Mouse (Mus musculus) embryonic stem cell, embryonic (primary cell): ENCODE measurements around the gene Shbg.

Experiments used
- CTCF ChIA-PET, 4 experiments: fragments of 300-600 bp in 2 of 4; fragments of 350-600 bp in 2 of 4; sonication (Branson Sonifier 250); formaldehyde crosslinking; loops; one replicate each; lab custom pipeline; 2022; ENCODE audit warnings: inconsistent platforms in 2 of 4; lab: Charles Lee
- POLR2A ChIA-PET, 4 experiments: fragments of 300-600 bp in 2 of 4; fragments of 350-600 bp in 2 of 4; sonication (Branson Sonifier 250); formaldehyde crosslinking; loops; one replicate each; lab custom pipeline; 2022; ENCODE audit warnings: antibody characterized with exemption in 4 of 4, inconsistent platforms in 1 of 4; lab: Charles Lee

Shbg gene

GRCm38 (mm10) chr11:69617805-69618204 lies at the start of gene Shbg:
Shbg (minus strand) TSS chr11:69617905.
- POLR2A ChIA-PET: interaction anchor here in 3 of 4 experiments (0.6 to 9.5 kb wide), 9 partner anchors 13 to 290 kb away, joined by 3 to 97 read pairs (median 4); partner anchors contain the start of genes Trp53 (in 2 of the 3), Wrap53 (in 2 of the 3) and Atp1b2 (in 1 of the 3)
- CTCF ChIA-PET: interaction anchor here in 2 of 4 experiments (0.6 to 2.0 kb wide), 2 partner anchors 10 to 343 kb away, joined by 3 to 15 read pairs; no protein-coding TSS in a partner anchor

- CTCF ChIA-PET: interaction anchor here in 3 of 4 experiments (0.7 to 2.6 kb wide), 5 partner anchors 9 to 38 kb away, joined by 4 to 31 read pairs (median 4); partner anchors contain the start of genes Sox15 (in 2 of the 3) and Fxr2 (in 1 of the 3)
- POLR2A ChIA-PET: interaction anchor here (0.5 to 17.2 kb wide), 75 partner anchors 9 to 593 kb away, joined by 3 to 592 read pairs (median 5); partner anchors contain the start of genes Sox15 (in 4 of the 4), Fxr2 (in 3 of the 4), Senp3 (in 2 of the 4) and Tnfsf13 (in 2 of the 4)
Measured at GRCm38 (mm10) chr11:69666665-69667005, 48.9 kb upstream of the Shbg start.

- CTCF ChIA-PET: interaction anchor here in 3 of 4 experiments (0.7 to 2.6 kb wide), 7 partner anchors 9 to 47 kb away, joined by 3 to 31 read pairs (median 4); partner anchors contain the start of genes Sox15 (in 2 of the 3) and Fxr2 (in 1 of the 3)
- POLR2A ChIA-PET: interaction anchor here (0.5 to 17.2 kb wide), 94 partner anchors 8 to 593 kb away, joined by 3 to 592 read pairs (median 4); partner anchors contain the start of genes Sox15 (in 4 of the 4), Fxr2 (in 3 of the 4), Senp3 (in 3 of the 4) and Trp53 (in 3 of the 4)
Measured at GRCm38 (mm10) chr11:69665961-69666664, 48.4 kb upstream of the Shbg start, which contains the start of gene Cd68. Cd68 (minus strand) TSS chr11:69666153.

GRCm38 (mm10) chr11:69665457-69665960 lies 47.8 kb upstream of the Shbg start:
- POLR2A ChIA-PET: interaction anchor here (0.6 to 17.2 kb wide), 81 partner anchors 7 to 592 kb away, joined by 3 to 592 read pairs (median 5); partner anchors contain the start of genes Sox15 (in 4 of the 4), Fxr2 (in 3 of the 4), Senp3 (in 3 of the 4) and Trp53 (in 3 of the 4)
- CTCF ChIA-PET: interaction anchor here in 3 of 4 experiments (0.7 to 2.6 kb wide), 6 partner anchors 8 to 47 kb away, joined by 3 to 31 read pairs (median 5); partner anchors contain the start of genes Sox15 (in 2 of the 3) and Fxr2 (in 1 of the 3)

GRCm38 (mm10) chr11:69664841-69665240 lies 47.1 kb upstream of the Shbg start:
- CTCF ChIA-PET: interaction anchor here in 2 of 4 experiments (0.6 to 2.6 kb wide), 3 partner anchors 7 to 233 kb away, joined by 3 to 31 read pairs (median 3); partner anchors contain the start of gene Sox15 (in 1 of the 2)
- POLR2A ChIA-PET: interaction anchor here (1.2 to 17.2 kb wide), 31 partner anchors 8 to 251 kb away, joined by 3 to 592 read pairs (median 12); partner anchors contain the start of genes Senp3 (in 3 of the 4), Sox15 (in 3 of the 4), Trp53 (in 3 of the 4) and Wrap53 (in 3 of the 4)

GRCm38 (mm10) chr11:69663795-69664194 lies 46.1 kb upstream of the Shbg start:
- POLR2A ChIA-PET: interaction anchor here in 3 of 4 experiments (0.8 to 17.2 kb wide), 13 partner anchors 9 to 91 kb away, joined by 3 to 592 read pairs (median 34); partner anchors contain the start of genes Senp3 (in 3 of the 3), Eif4a1 (in 2 of the 3), Sox15 (in 2 of the 3) and Tnfsf13 (in 1 of the 3)
- CTCF ChIA-PET: interaction anchor here in 1 of 4 experiments (0.6 kb wide), 1 partner anchor 45 kb away, joined by 3 read pairs; no protein-coding TSS in a partner anchor

- POLR2A ChIA-PET: interaction anchor here (0.6 to 17.2 kb wide), 56 partner anchors 7 to 338 kb away, joined by 3 to 592 read pairs (median 5); partner anchors contain the start of genes Fxr2 (in 3 of the 4), Senp3 (in 3 of the 4), Eif4a1 (in 2 of the 4) and Sox15 (in 2 of the 4)
Measured at GRCm38 (mm10) chr11:69662967-69663671, 45.4 kb upstream of the Shbg start.

GRCm38 (mm10) chr11:69662213-69662966 lies 44.7 kb upstream of the Shbg start, which contains the start of gene Mpdu1:
Mpdu1 (minus strand) TSS chr11:69662642.
- POLR2A ChIA-PET: interaction anchor here (0.6 to 17.2 kb wide), 75 partner anchors 8 to 902 kb away, joined by 3 to 592 read pairs (median 4); partner anchors contain the start of genes Fxr2 (in 3 of the 4), Senp3 (in 3 of the 4), Eif4a1 (in 2 of the 4) and Sox15 (in 2 of the 4)
- CTCF ChIA-PET: interaction anchor here (0.6 to 2.3 kb wide), 18 partner anchors 9 to 793 kb away, joined by 3 to 8 read pairs (median 4); partner anchors contain the start of gene Fxr2 (in 2 of the 4)

More at GRCm38 (mm10) chr11:69662967-69663671, 45.4 kb upstream of the Shbg start:
- CTCF ChIA-PET: interaction anchor here (0.6 to 2.3 kb wide), 12 partner anchors 10 to 116 kb away, joined by 3 to 8 read pairs (median 4); partner anchors contain the start of gene Fxr2 (in 2 of the 4)

- POLR2A ChIA-PET: interaction anchor here (0.6 to 17.2 kb wide), 57 partner anchors 7 to 1212 kb away, joined by 3 to 592 read pairs (median 6); partner anchors contain the start of genes Senp3 (in 3 of the 4), Eif4a1 (in 2 of the 4), Fxr2 (in 2 of the 4) and Sox15 (in 2 of the 4)
- CTCF ChIA-PET: interaction anchor here (0.5 to 2.3 kb wide), 12 partner anchors 28 to 792 kb away, joined by 3 to 8 read pairs (median 4); partner anchors contain the start of gene Fxr2 (in 2 of the 4)
Measured at GRCm38 (mm10) chr11:69661221-69661881, 43.6 kb upstream of the Shbg start.

GRCm38 (mm10) chr11:69657462-69657881 lies 39.8 kb upstream of the Shbg start:
- CTCF ChIA-PET: interaction anchor here (0.6 to 6.0 kb wide), 32 partner anchors 8 to 229 kb away, joined by 3 to 111 read pairs (median 4); partner anchors contain the start of genes Cd68 (in 3 of the 4), Fxr2 (in 3 of the 4), Fgf11 (in 1 of the 4) and Senp3 (in 1 of the 4)

GRCm38 (mm10) chr11:69656617-69657461 lies 39.1 kb upstream of the Shbg start:
- ChIA-PET POLR2A (interaction anchor here (0.5 to 17.2 kb wide), 68 partner anchors 7 to 583 kb away, joined by 3 to 592 read pairs (median 5); partner anchors contain the start of genes Cd68 (in 4 of the 4), Eif4a1 (in 3 of the 4), Fxr2 (in 3 of the 4) and Senp3 (in 3 of the 4)), CTCF (interaction anchor here (0.5 to 6.0 kb wide), 38 partner anchors 8 to 304 kb away, joined by 3 to 111 read pairs (median 4); partner anchors contain the start of genes Cd68 (in 3 of the 4), Fxr2 (in 3 of the 4), Atp1b2 (in 1 of the 4) and Fgf11 (in 1 of the 4))

More at GRCm38 (mm10) chr11:69657462-69657881, 39.8 kb upstream of the Shbg start:
- POLR2A ChIA-PET: interaction anchor here (0.5 to 17.2 kb wide), 49 partner anchors 7 to 334 kb away, joined by 3 to 592 read pairs (median 5); partner anchors contain the start of genes Cd68 (in 4 of the 4), Fxr2 (in 3 of the 4), Senp3 (in 3 of the 4) and Eif4a1 (in 2 of the 4)

GRCm38 (mm10) chr11:69656065-69656455 lies 38.4 kb upstream of the Shbg start:
- ChIA-PET POLR2A (interaction anchor here (0.5 to 17.2 kb wide), 64 partner anchors 8 to 583 kb away, joined by 3 to 592 read pairs (median 5); partner anchors contain the start of genes Cd68 (in 4 of the 4), Eif4a1 (in 3 of the 4), Fxr2 (in 3 of the 4) and Mpdu1 (in 2 of the 4)), CTCF (interaction anchor here (0.5 to 6.0 kb wide), 36 partner anchors 8 to 380 kb away, joined by 3 to 111 read pairs (median 7); partner anchors contain the start of genes Cd68 (in 2 of the 4), Fxr2 (in 2 of the 4), Atp1b2 (in 1 of the 4) and Senp3 (in 1 of the 4))
